Mouse (Mus musculus): ENCODE measurements at regions not wholly inside any gene's neighbourhood (a gene's known extent, or its start where the extent isn't known, plus 50 kb on each side); places are given as distances from the start of the nearest gene placed in this dataset.

DNA sequence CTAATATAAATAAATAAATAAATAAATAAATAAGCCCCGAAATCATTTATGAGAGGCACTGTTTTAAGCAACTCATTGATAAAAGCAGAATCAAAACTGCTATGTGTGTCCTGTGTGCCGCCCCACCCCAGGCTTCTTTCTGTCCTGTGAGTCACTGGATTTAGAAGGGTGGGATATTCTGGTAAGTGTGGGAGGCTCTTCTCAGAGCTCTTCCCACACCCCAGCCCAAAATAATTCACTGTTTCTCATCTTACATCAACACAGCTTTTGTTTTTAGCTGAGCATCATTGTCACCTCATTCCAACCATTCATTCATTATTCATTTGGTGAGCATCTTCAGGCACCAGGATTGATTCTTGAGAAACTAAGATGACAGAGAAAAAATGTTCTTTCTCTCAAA lies 118.4 kb downstream of the Barx2 start:
- ATAC-seq (ENCODE audit: insufficient number of reproducible peaks, low FRiP score, low TSS enrichment, low read depth): no peak
- Histone ChIP-seq H3K4me1 (no peaks in the 10 kb centered on the region), H3K4me3 (no peak overlapping the region), H3K27ac (no peak overlapping the region), H3K4me2 (no peak overlapping the region), H3K9ac (no peak overlapping the region), H3K27me3 (no peaks in the 10 kb centered on the region), H3K36me3 (no peaks in the 10 kb centered on the region), H3K9me3 (no peaks in the 10 kb centered on the region)
- 88% methylated on average over 2 of the region's 2 CpGs for WGBS

DNA sequence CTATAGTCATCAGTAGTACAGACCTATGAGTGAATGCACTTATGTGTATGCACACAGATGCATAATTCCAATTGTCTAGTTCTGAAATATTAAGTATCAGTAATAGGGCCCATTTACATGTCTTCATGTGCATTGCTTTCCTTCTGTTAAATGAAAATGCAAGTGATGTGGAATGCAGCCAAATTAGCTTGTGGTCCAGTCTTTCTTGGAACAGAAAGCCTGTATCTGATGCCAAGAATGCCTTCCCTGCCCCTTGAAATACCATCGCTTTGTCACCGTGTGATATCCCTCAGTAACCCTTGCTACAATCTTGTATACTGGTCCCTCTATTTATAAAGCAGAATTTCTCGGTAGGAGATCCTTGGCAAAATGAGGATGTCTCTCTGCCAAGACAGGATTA lies 137.3 kb downstream of the Barx2 start:
- WGBS: 75% methylated on average over 3 of the region's 3 CpGs
- no peak overlapping the region for H3K9ac ChIP-seq
- no peaks in the 10 kb centered on the region for H3K4me1 ChIP-seq
- H3K36me3 ChIP-seq: no peaks in the 10 kb centered on the region
- H3K4me3 ChIP-seq: no peak overlapping the region
- ATAC-seq (ENCODE audit: insufficient number of reproducible peaks, low FRiP score, low TSS enrichment, low read depth): no peak
- H3K27ac ChIP-seq: no peak overlapping the region
- H3K27me3 ChIP-seq: no peaks in the 10 kb centered on the region
- H3K4me2 ChIP-seq: no peak overlapping the region
- no peaks in the 10 kb centered on the region for H3K9me3 ChIP-seq

DNA sequence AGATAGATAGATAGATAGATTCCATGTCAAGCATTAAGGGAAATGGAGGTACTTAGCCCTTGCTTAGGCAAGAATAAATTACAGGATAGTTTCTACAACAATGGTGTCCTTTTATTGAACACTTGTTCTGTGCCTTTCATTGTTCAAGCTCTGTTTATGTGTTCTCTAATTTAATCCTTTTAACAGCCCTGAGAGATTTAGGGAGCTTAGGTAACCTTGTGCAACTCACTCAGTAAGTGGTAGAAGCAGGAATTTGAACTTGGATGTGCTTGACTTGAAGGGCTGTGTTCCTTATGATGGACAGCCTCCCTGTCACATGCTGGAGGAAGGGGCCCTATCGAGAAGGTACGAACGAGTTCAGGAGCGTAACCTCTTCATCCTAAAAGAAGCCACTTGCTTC lies 147.9 kb downstream of the Barx2 start:
- ATAC-seq (ENCODE audit: insufficient number of reproducible peaks, low FRiP score, low TSS enrichment, low read depth): no peak
- Histone ChIP-seq H3K9ac (no peak overlapping the region), H3K9me3 (no peaks in the 10 kb centered on the region), H3K4me2 (no peak overlapping the region), H3K36me3 (no peaks in the 10 kb centered on the region), H3K27me3 (no peaks in the 10 kb centered on the region), H3K4me1 (no peaks in the 10 kb centered on the region), H3K27ac (no peak overlapping the region), H3K4me3 (no peak overlapping the region)
- WGBS: 83% methylated on average over 4 of the region's 4 CpGs

DNA sequence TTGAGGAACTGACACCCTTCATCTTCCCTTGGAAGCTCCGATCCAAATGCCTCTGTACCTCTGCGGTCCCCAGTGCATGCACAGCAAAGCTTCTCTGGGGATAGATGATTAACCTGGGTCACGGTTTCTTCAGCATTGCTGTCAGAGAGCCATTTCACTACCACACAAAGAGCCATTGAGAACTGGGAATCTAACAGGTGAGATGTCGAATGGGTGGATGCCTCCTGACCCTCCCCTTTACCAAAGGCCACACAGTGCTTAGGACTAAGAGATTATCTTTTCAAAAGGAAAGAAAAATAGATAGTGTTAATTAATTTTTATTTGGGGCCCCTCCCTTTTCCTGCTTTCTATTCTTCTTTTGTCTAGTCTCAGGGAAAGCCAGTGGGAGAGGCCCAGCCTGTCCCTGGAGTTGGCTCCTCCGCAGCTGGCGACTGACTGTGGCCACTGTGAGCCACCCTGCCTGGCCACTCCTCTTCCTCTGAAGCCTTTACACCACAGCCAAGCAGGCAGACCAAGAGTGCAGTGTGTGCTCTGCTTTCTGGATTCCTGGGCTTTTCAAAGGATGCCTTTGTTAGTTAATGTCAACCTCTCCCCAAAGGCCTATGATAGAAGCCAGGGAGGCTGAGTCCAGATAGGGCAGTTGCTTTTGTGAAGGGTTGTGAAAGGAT lies 155.2 kb downstream of the Barx2 start:
- no peak overlapping the region for H3K4me2 ChIP-seq
- H3K27ac ChIP-seq: no peak overlapping the region
- H3K27me3 ChIP-seq: no peaks in the 10 kb centered on the region
- no peaks in the 10 kb centered on the region for H3K36me3 ChIP-seq
- no peak for ATAC-seq (ENCODE audit: insufficient number of reproducible peaks, low FRiP score, low TSS enrichment, low read depth)
- no peaks in the 10 kb centered on the region for H3K9me3 ChIP-seq
- WGBS: 77% methylated on average over 6 of the region's 6 CpGs
- no peaks in the 10 kb centered on the region for H3K4me1 ChIP-seq
- no peak overlapping the region for H3K9ac ChIP-seq
- H3K4me3 ChIP-seq: no peak overlapping the region

DNA sequence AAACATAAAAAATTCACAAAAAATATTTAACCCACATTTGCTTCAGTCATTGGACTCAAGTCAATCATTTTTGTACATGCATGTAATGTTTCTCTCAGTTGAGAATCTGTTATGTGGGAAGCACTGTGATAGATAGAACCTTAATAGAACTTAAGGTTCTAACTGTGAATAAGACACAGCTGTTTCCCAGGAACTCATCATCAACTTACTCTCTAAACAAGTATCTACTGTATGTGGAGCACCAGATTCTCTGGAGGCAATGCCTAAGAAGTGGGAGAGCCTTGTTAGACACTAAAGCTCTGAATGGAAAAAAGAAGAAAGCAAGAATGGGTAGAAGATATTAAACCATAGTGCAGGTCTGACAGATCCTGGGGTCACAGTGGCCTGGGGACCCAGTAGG lies 182.8 kb downstream of the Barx2 start:
- H3K4me2 ChIP-seq: no peak overlapping the region
- no peaks in the 10 kb centered on the region for H3K27me3 ChIP-seq
- no peaks in the 10 kb centered on the region for H3K4me1 ChIP-seq
- no peak overlapping the region for H3K27ac ChIP-seq
- no peak for ATAC-seq (ENCODE audit: insufficient number of reproducible peaks, low FRiP score, low TSS enrichment, low read depth)
- H3K9ac ChIP-seq: no peak overlapping the region
- no peaks in the 10 kb centered on the region for H3K9me3 ChIP-seq
- H3K36me3 ChIP-seq: no peaks in the 10 kb centered on the region
- no peak overlapping the region for H3K4me3 ChIP-seq

DNA sequence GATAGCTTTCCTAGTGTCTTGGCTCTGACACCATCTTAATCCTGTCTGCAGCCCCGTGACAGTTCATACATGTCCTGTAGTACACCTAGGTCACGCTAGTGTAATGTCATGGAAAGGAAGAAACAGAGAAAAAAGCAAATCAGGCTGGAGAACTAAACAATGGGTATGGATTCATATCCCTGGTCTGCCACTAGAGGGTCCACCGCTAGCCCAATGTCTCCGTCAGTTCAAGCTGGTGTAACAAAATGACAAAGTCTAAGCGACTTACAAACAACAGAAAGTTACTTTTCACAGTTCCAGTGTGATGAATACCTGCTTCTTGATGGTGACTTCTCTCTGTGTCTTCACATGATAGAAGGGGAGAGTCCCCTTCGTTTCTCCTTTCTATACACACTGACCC lies 194.0 kb downstream of the Barx2 start:
- no peak for ATAC-seq (ENCODE audit: insufficient number of reproducible peaks, low FRiP score, low TSS enrichment, low read depth)
- H3K27ac ChIP-seq: no peak overlapping the region
- no peaks in the 10 kb centered on the region for H3K27me3 ChIP-seq
- H3K36me3 ChIP-seq: no peaks in the 10 kb centered on the region
- no peak overlapping the region for H3K9ac ChIP-seq
- no peak overlapping the region for H3K4me2 ChIP-seq
- WGBS: 69% methylated on average over 6 of the region's 6 CpGs
- no peaks in the 10 kb centered on the region for H3K9me3 ChIP-seq
- no peaks in the 10 kb centered on the region for H3K4me1 ChIP-seq
- H3K4me3 ChIP-seq: no peak overlapping the region

DNA sequence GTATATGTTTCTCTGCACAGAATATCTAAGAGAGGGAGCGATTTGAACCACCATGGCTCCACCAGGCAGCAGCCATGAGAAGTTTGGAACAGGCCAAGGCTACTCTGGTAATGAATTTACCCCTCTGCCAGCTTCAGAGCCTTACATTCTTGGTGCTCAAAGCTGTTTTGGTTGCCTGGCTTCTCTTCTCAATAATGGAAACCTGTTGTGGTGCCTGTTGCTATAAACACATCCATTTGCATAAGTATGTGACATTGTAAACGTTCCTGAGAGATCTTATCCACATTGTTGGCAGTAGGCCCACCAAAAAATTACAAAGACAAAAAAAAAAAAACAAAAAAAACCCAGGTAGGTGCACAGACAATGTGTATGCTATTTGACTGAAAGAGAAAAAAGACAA lies 203.2 kb downstream of the Barx2 start:
- no peak overlapping the region for H3K4me2 ChIP-seq
- no peaks in the 10 kb centered on the region for H3K9me3 ChIP-seq
- peaks cover 4% of the 10 kb centered on the region; the same call in 1 of the 2 replicates for H3K4me1 ChIP-seq
- 50% methylated on average over 2 of the region's 2 CpGs for WGBS
- no peaks in the 10 kb centered on the region for H3K27me3 ChIP-seq
- no peak overlapping the region for H3K27ac ChIP-seq
- H3K9ac ChIP-seq: no peak overlapping the region
- no peak overlapping the region for H3K4me3 ChIP-seq
- ATAC-seq (ENCODE audit: insufficient number of reproducible peaks, low FRiP score, low TSS enrichment, low read depth): no peak
- no peaks in the 10 kb centered on the region for H3K36me3 ChIP-seq

DNA sequence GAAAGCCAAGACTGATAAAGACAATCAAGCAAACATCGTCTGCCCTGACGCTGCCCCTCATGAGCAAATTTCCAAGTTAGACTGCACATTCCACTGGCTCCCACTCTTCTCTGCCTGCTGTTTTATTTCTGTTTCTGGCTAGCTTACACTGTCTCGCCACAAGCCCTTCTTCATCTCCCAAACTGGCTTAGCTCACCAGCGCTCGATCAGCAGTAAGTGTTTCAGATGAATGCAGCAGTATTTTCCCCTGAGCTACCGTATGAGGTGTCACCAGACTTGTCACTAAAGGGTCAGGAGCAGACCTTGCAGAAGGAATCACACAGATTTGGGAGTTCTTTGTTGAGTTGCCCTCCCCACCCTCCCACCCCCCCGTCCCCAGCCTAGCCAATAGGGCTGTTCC lies 206.6 kb downstream of the Barx2 start:
- Histone ChIP-seq H3K27me3 (no peaks in the 10 kb centered on the region), H3K27ac (no peak overlapping the region), H3K36me3 (no peaks in the 10 kb centered on the region), H3K4me3 (no peak overlapping the region), H3K4me1 (peaks cover 4% of the 10 kb centered on the region; the same call in 1 of the 2 replicates), H3K4me2 (no peak overlapping the region), H3K9ac (no peak overlapping the region), H3K9me3 (no peaks in the 10 kb centered on the region)
- no peak for ATAC-seq (ENCODE audit: insufficient number of reproducible peaks, low FRiP score, low TSS enrichment, low read depth)
- WGBS: 70% methylated on average over 7 of the region's 7 CpGs

DNA sequence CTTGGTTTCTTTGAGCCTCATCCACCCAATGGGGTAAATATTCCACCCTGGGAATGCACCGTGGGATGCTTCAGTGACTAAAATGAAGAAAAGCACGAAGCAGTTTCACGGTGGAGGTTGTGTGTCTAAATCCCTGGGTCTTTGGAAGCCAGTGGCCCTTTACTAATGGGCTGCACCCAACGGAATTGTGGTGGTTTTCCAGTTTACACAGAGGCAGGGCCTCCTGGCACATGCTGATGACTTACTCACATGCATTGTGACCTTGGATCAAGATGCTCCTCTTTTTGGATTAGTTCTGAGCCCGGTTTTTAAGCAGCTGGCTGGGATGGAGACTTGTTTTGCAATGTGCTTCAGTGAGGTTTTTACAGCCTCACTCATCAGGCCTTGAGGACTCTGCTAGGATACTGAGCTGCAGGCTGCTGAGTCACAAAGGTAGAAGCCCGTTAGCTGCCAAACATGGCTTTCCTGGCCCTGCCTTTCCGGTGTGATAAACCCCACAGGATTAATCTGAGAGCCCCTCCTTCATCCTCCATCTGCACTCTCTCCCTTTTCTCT lies 222.3 kb downstream of the Barx2 start:
- Histone ChIP-seq H3K36me3 (no peaks in the 10 kb centered on the region), H3K27me3 (no peaks in the 10 kb centered on the region), H3K4me1 (peaks cover 18% of the 10 kb centered on the region), H3K4me3 (no peak overlapping the region), H3K9me3 (no peaks in the 10 kb centered on the region), H3K27ac (no peak overlapping the region), H3K4me2 (no peak overlapping the region), H3K9ac (no peak overlapping the region)
- ATAC-seq (ENCODE audit: insufficient number of reproducible peaks, low FRiP score, low TSS enrichment, low read depth): no peak
- WGBS: 72% methylated on average over 7 of the region's 7 CpGs

DNA sequence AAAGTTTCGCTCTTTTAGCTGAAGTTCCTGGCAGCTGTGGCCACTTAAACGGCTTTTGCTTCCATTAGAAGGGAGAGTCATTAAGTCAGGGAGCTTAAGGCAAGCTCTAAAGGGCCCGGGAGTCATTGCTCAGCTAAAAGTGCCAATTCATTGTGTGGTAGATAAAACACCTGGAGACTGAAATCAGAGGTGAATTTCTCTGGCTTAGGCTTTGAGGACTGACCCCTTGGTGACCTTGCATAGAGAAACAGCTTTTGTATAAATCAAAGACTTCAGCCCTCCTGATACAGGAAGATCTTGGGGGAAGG lies 224.1 kb upstream of the Tmem45b start:
- no peaks in the 10 kb centered on the region for H3K27me3 ChIP-seq
- H3K27ac ChIP-seq: no peak overlapping the region
- peaks cover 32% of the 10 kb centered on the region for H3K4me1 ChIP-seq
- H3K4me2 ChIP-seq: peak overlapping the region; percentile 39
- no peak overlapping the region for H3K9ac ChIP-seq
- H3K9me3 ChIP-seq: no peaks in the 10 kb centered on the region
- ATAC-seq (ENCODE audit: insufficient number of reproducible peaks, low FRiP score, low TSS enrichment, low read depth): no peak
- H3K36me3 ChIP-seq: no peaks in the 10 kb centered on the region
- H3K4me3 ChIP-seq: peak overlapping the region; percentile 24
- 5% methylated on average over 3 of the region's 3 CpGs for WGBS

DNA sequence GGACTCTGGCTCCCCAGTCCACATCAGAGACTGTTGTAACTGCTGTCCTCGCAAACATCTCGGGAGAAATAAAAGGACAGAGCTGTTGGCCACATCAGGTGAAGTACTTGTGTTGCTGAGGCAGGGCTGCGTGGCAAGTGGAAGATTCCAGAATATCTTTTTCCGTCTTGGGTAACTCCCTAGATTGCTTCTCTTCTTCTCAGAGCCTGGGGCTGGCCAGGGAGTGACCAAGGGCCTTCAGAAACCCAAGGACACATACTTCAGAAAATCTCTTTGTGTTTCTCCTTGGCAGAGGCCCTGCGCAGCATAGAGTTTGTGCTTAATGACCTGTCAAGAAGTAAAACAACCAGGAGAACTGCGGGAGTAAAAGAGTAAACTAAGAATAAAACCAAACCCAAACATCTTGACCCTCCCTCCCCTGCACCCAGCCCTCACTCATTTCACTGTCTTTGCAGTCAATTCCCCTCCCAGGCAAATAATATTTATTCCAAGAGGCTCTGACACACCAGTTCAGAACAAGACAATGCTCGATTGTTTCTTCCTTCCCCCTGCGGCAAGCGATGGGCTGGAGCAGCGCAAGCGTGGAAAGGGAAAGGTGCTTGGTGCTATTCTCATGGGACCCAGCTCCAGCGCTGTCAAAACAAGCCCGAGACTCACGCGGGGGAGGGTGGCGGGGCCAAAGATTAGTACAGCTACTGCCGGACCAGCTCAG lies 223.6 kb upstream of the Tmem45b start:
- ATAC-seq (ENCODE audit: insufficient number of reproducible peaks, low FRiP score, low TSS enrichment, low read depth): no peak

DNA sequence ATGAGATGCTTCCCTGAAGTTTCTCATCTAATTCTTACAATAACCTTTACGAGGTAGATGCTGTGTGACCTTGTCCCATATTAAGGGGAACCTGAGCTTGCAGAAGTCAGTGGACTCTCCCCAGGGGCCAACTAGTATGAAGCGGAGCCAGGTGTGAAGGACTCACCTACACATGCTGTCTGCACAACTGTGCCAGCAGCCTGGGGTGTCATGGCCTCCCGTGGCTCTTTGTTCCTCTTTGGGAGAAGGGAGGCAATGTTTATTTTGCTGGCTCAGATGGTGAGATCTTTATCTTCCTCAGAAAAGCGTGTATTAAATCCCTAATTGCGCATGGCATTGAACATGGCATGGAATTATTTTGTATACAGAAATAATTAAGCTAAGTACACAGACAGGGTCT lies 222.2 kb upstream of the Tmem45b start:
- 82% methylated on average over 5 of the region's 5 CpGs for WGBS
- no peak overlapping the region for H3K4me3 ChIP-seq
- H3K27ac ChIP-seq: no peak overlapping the region
- no peaks in the 10 kb centered on the region for H3K27me3 ChIP-seq
- no peak overlapping the region for H3K4me2 ChIP-seq
- H3K36me3 ChIP-seq: no peaks in the 10 kb centered on the region
- peaks cover 43% of the 10 kb centered on the region for H3K4me1 ChIP-seq
- no peak overlapping the region for H3K9ac ChIP-seq
- no peak for ATAC-seq (ENCODE audit: insufficient number of reproducible peaks, low FRiP score, low TSS enrichment, low read depth)
- no peaks in the 10 kb centered on the region for H3K9me3 ChIP-seq

More for the DNA sequence above, 223.6 kb upstream of the Tmem45b start:
- no peaks in the 10 kb centered on the region for H3K9me3 ChIP-seq
- H3K27ac ChIP-seq: no peak overlapping the region
- peak overlapping the region; percentile 39 for H3K4me2 ChIP-seq
- H3K36me3 ChIP-seq: no peaks in the 10 kb centered on the region
- H3K4me1 ChIP-seq: peaks cover 37% of the 10 kb centered on the region
- H3K27me3 ChIP-seq: no peaks in the 10 kb centered on the region
- WGBS: 21% methylated on average over 17 of the region's 17 CpGs
- peak overlapping the region; percentile 24 for H3K4me3 ChIP-seq
- no peak overlapping the region for H3K9ac ChIP-seq

Measured in limb, embryonic 15.5 days (tissue).